Mouse (Mus musculus) heart, adult 2 months (tissue): ENCODE results near the gene Rap1gap2.

Source experiments
- CTCF ChIP-seq: fragments of 200-600 bp; IDR thresholded peaks from 2 replicates; pipeline ENCODE4 v1.8.1; 2022; ENCODE audit warnings: antibody characterized with exemption, mild to moderate bottlenecking, moderate library complexity
- EP300 ChIP-seq: fragments of 200-500 bp; IDR thresholded peaks from 2 replicates; pipeline ENCODE4 v1.6.1; 2011; ENCODE audit warnings: low read depth, low read length, control low read depth; ENCODE audit not compliant: insufficient read depth

- TF ChIP-seq CTCF = no peak
- no peak for TF ChIP-seq EP300
Measured at GRCm38 (mm10) chr11:74412462-74412861, 198.3 kb downstream of the Rap1gap2 start.
